Mouse (Mus musculus) kidney, adult 2 months (tissue): ENCODE results near the gene Bicra.

Experiments used
- CTCF ChIP-seq: fragments of 200-500 bp; conservative IDR thresholded peaks from 2 replicates; pipeline ENCODE4 v1.5.1; 2011; ENCODE audit warnings: low read depth, mild to moderate bottlenecking, control low read depth, low read length, moderate library complexity, mixed read lengths; ENCODE audit not compliant: insufficient read depth, insufficient read length
- POLR2A ChIP-seq: fragments of 200-500 bp; IDR thresholded peaks from one replicate; pipeline ENCODE4 v1.6.1; 2011; ENCODE audit warnings: low read depth, low read length, control low read depth

DNA sequence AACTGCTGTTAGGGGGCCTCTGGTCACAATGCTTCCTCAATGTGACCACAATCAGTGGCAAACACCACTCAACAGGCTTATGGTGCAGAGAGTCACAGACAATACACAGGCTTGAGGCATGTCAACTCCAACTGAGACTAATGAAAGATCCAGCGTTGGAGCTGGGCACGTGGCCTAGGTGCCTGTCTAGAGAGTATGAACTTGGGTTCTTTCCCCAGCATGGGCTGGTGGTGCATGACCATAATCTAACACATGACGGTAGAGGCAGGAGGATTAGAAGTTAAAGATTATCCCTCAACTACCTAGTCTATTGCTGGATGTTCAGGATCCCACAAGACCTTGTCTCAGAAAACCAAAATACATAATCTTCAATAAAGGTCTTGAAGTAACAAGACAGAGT, 56.0 kb downstream of the Bicra start:
- TF ChIP-seq CTCF (no peak), POLR2A (no peak)
